Mouse (Mus musculus): ENCODE data around the gene Fam19a5.

Gene Fam19a5

GRCm38 (mm10) chr15:87666041-87666750, 122.1 kb downstream of the Fam19a5 start:
- in situ Hi-C loops (cut with MboI, MseI), result no loop called here

GRCm38 (mm10) chr15:87667416-87667815, 123.3 kb downstream of the Fam19a5 start:
- in situ Hi-C loops (cut with MboI, MseI), result no loop called here

GRCm38 (mm10) chr15:87668112-87668511, 124.0 kb downstream of the Fam19a5 start:
- in situ Hi-C loops (cut with MboI, MseI), result no loop called here

GRCm38 (mm10) chr15:87671929-87672328, 127.8 kb downstream of the Fam19a5 start:
- in situ Hi-C loops (cut with MboI, MseI), result no loop called here

GRCm38 (mm10) chr15:87678711-87679110, 134.6 kb downstream of the Fam19a5 start:
- in situ Hi-C loops (cut with MboI, MseI), result no loop called here

- in situ Hi-C loops (cut with MboI, MseI), result no loop called here
Observed at GRCm38 (mm10) chr15:87682410-87682809, 138.3 kb downstream of the Fam19a5 start.

GRCm38 (mm10) chr15:87686415-87687040, 142.4 kb downstream of the Fam19a5 start:
- in situ Hi-C loops (cut with MboI, MseI), result no loop called here

- in situ Hi-C loops (cut with MboI, MseI), result no loop called here
Observed at GRCm38 (mm10) chr15:87691271-87691955, 147.3 kb downstream of the Fam19a5 start.

- in situ Hi-C loops (cut with MboI, MseI), result no loop called here
Observed at GRCm38 (mm10) chr15:87691958-87692357, 147.9 kb downstream of the Fam19a5 start.

GRCm38 (mm10) chr15:87692394-87692793, 148.3 kb downstream of the Fam19a5 start:
- in situ Hi-C loops (cut with MboI, MseI), result no loop called here

GRCm38 (mm10) chr15:87692865-87693513, 148.9 kb downstream of the Fam19a5 start:
- in situ Hi-C loops (cut with MboI, MseI), result no loop called here

- in situ Hi-C loops (cut with MboI, MseI), result no loop called here
Observed at GRCm38 (mm10) chr15:87697433-87697996, 153.4 kb downstream of the Fam19a5 start.

GRCm38 (mm10) chr15:87698562-87699320, 154.6 kb downstream of the Fam19a5 start:
- in situ Hi-C loops (cut with MboI, MseI), result no loop called here

GRCm38 (mm10) chr15:87702821-87703220, 158.7 kb downstream of the Fam19a5 start:
- in situ Hi-C loops (cut with MboI, MseI), result loop anchor here (5.0 kb wide), 1 partner anchor 454 kb away; no protein-coding TSS in a partner anchor

- in situ Hi-C loops (cut with MboI, MseI), result loop anchor here (5.0 kb wide), 1 partner anchor 454 kb away; no protein-coding TSS in a partner anchor
Observed at GRCm38 (mm10) chr15:87703334-87703733, 159.2 kb downstream of the Fam19a5 start.

- in situ Hi-C loops (cut with MboI, MseI), result no loop called here
Observed at GRCm38 (mm10) chr15:87711790-87712189, 167.7 kb downstream of the Fam19a5 start.

- in situ Hi-C loops (cut with MboI, MseI), result no loop called here
Observed at GRCm38 (mm10) chr15:87712221-87712620, 168.1 kb downstream of the Fam19a5 start.

- in situ Hi-C loops (cut with MboI, MseI), result no loop called here
Observed at GRCm38 (mm10) chr15:87715037-87715676, 171.1 kb downstream of the Fam19a5 start.

- in situ Hi-C loops (cut with MboI, MseI), result no loop called here
Observed at GRCm38 (mm10) chr15:87717056-87717455, 173.0 kb downstream of the Fam19a5 start.

GRCm38 (mm10) chr15:87723455-87723986, 179.4 kb downstream of the Fam19a5 start:
- in situ Hi-C loops (cut with MboI, MseI), result no loop called here

Measured in T-helper 1 cell (primary cell).